Mouse (Mus musculus): Measurements from ENCODE around the gene Gm1043.

Gm1043 gene

GRCm38 (mm10) chr5:37109280-37109849 is 24.2 kb downstream of the Gm1043 start:
- in situ Hi-C loops (cut with MboI), result no loop called here

GRCm38 (mm10) chr5:37112389-37112788 is 27.2 kb downstream of the Gm1043 start:
- in situ Hi-C loops (cut with MboI), result no loop called here

GRCm38 (mm10) chr5:37117126-37117525 is 32.0 kb downstream of the Gm1043 start:
- in situ Hi-C loops (cut with MboI), result no loop called here

DNA sequence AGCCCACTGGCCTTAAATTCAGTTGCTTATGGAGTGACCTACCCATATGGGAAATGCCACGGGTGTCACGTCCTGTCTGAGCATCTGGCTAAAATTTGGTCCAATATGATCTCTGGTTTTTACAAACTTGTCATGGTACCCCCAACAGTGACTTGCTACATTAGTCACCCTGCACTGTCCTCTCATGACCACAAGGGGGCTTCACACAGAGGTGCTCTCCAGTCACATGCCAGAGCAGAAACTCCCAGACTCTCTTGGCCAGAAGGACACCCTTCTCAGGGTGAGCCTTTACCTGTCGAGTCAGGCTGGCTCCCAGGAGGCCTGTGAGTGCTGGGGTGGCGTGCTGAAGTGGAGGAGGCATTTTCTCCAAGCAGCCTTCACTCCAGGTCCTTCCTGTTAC is 33.1 kb downstream of the Gm1043 start:
- in situ Hi-C loops (cut with MboI), result no loop called here

DNA sequence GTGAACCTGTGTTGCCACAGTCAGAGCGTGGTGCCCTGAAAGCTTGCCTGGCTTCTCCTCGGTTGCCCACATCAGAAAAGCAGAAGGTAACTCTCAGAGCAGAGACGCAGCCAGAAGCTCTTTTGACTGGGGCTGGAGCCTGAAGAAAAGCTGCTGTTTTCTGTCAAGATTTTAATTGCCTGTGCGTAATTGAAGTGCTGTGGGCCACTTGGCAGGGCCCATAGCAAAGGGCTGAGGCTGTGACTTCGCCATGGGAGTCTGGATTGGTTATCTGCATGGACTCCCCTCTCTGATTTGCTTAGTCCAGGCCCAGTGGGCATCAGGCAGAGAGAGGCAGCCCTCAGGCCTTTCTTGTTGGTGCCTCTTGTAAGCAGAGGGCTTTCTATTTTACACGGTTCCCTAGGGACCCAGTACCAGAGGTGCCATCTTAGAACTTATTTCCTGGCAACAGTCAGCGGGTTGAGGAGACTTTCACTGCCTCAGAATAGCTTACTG is 36.1 kb downstream of the Gm1043 start:
- in situ Hi-C loops (cut with MboI), result no loop called here

DNA sequence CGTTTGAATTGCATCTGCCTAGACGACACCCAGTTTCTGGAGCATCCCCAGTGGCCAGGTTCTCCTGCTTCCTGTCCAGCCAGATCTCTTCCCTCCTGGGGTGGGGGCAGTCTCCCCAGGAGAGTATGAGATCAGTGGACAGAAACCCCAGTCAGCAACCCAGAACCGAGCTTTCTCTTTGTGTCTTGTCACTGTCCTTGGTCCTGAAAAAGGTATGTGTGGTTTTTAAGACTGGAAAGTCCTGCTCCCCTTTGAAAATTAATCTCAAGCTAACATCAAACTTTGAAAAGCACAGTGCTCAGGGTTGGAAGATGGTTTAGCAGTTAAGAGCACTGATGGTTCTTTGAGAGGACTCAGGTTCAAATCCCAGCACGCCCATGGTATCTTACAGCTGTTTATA is 46.7 kb downstream of the Gm1043 start:
- in situ Hi-C loops (cut with MboI), result no loop called here

DNA sequence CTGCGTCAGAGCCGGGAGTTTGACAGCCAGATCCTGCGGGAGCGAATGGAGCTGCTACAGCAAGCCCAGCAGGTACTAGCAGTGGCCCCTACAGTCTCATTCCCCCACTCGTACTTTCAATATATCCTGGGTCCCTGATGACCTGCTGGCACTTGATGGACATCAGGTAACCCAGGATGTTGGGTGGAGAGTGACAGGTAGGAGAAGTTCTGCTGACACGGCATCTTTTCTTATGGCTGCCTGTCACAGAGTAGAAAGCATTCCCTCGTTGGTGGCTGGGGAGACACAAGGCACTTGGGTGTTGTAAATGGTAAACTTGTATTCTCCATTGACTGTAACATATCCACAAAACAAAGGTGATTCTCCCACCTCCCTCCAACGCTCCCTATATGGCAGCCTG is 56.6 kb downstream of the Gm1043 start:
- in situ Hi-C loops (cut with MboI), result no loop called here

DNA sequence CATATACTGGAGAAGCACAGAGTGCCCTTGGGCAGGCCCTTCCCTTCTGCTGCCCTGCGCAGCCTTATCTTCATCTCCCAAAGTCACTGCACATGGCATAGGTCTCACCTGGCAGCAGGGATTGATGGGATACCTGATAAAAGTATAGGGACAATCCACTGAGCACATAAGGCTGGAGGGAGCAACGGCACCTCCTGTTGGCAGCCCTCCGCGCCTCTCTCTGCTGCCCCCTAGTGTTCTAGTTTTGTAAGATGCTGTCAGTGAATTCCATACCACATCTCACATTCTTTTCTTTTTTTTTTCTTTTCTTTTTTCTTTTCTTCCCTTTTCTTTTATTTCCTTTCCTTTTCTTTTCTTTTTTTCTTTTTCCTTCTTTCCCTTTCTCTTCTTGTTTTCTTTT is 62.4 kb downstream of the Gm1043 start:
- in situ Hi-C loops (cut with MboI), result no loop called here

DNA sequence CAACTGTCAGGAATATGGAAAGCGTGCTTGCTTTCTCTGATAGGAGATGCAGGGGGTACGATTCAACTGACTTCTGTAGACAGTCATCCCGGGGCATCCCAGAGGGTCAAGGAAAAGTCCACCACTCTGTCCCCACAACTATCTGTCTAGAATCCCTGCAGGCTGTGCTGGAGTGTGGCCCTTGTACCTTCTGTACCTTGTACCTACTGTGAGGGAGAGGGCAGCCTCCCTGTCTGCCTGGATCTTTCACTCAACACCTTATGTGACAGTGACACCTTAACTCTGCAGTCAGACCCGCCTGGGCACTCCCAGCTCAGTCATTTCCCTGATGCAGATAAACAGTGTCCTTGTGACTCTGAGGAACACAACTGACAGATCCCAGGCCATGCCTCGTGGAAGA is 65.5 kb downstream of the Gm1043 start:
- in situ Hi-C loops (cut with MboI), result no loop called here

- in situ Hi-C loops (cut with MboI), result no loop called here
These were observed 69.3 kb downstream of the Gm1043 start for GRCm38 (mm10) chr5:37154472-37154871.

GRCm38 (mm10) chr5:37158408-37158807 is 73.2 kb downstream of the Gm1043 start:
- in situ Hi-C loops (cut with MboI), result no loop called here

GRCm38 (mm10) chr5:37162871-37163781 is 78.0 kb downstream of the Gm1043 start:
- in situ Hi-C loops (cut with MboI), result no loop called here

DNA sequence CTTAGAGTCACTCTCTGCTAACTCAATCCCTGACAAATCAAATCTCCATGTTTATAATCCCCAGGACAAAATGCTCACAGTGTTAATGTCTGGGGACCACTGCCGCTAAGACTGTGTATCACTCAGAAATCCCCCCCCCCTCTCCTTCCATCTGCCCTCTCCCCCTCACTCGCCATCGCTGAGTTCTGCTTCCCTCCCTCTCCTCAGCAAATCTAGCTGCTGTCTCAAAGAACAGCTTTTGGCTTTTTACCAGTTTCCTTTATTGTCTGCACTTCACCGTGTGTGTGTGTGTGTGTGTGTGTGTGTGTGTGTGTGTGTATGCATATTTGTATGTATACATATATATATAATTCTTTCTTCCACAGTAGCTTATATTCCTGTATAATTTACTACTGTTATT is 91.3 kb downstream of the Gm1043 start:
- in situ Hi-C loops (cut with MboI), result no loop called here

DNA sequence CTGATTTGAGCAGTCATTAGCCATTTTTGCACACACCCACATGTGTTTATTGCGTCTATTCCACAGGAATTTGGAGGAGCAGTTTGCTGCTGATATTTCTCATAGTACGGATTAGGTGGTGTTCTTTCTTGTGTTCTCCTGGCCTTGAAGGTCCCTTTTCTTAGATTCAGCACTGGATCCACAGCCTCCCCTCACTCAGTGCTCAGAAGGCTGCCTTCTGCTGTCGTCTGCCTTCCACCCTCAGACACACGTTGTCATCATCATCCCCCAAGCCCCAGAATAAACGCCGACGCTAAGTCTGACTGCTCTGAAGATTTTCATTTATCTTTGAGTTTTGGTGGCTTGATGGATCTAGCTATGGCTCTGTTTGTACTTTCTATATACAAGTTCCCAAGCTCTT is 91.9 kb downstream of the Gm1043 start:
- in situ Hi-C loops (cut with MboI), result no loop called here

GRCm38 (mm10) chr5:37178811-37179210 is 93.6 kb downstream of the Gm1043 start:
- in situ Hi-C loops (cut with MboI), result no loop called here

DNA sequence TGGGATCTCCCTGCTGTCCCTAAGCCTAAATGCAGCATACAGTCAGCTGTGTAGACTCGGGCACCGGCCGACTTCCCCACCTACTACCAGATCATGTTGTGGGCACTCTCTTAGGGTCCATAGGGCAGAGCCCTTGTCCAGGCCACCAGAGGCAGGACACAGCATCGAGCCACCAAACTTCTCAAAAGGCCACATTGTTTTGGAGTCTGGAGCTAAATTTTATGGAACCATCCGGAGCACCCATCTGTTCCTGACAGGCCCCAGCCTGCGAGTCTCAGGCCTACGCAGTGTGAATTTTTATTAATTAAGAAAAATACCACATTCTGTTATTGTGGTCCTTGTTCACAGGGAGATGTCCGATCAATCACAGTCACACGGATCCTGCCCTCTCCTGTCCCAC is 94.7 kb downstream of the Gm1043 start:
- in situ Hi-C loops (cut with MboI), result no loop called here

GRCm38 (mm10) chr5:37180624-37181023 is 95.5 kb downstream of the Gm1043 start:
- in situ Hi-C loops (cut with MboI), result no loop called here

DNA sequence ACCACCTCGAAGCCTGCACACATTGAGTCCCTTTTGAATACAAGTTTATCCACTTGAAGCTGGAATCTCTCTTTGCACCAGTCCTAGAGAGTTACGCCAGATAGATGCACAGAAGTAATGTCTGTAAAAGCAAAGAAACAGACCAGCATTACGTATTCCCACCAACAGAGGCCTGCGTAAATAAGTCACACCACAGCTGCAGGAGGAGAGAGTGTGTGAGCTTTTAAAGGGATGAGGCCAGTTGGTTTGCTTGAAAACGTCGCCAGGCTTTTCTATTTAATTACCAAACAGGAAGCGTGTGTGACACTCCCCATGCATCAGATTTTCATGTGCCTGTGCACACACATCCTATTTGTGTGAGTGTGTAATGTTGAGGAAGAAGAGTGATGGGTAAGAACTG is 99.4 kb downstream of the Gm1043 start:
- in situ Hi-C loops (cut with MboI), result no loop called here

DNA sequence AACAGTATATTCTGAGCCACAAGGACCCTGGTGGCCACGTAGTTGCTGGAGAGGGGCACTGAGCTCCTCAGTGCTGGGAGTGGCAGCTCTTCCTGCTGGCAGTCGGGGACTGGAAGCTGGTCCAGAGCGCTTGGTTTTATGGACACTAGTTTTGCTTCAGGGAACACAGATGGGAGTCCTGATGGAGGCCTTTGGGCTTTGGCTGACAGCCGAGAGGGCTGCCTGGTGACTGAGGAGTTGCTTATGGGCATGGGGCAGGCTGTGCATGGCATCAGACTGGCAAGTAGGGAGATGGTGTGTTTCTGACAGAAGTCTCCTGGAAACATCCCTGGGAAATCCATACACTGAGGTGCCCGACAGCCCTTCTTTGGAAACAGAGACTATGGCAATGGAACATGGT is 105.2 kb downstream of the Gm1043 start:
- in situ Hi-C loops (cut with MboI), result no loop called here

DNA sequence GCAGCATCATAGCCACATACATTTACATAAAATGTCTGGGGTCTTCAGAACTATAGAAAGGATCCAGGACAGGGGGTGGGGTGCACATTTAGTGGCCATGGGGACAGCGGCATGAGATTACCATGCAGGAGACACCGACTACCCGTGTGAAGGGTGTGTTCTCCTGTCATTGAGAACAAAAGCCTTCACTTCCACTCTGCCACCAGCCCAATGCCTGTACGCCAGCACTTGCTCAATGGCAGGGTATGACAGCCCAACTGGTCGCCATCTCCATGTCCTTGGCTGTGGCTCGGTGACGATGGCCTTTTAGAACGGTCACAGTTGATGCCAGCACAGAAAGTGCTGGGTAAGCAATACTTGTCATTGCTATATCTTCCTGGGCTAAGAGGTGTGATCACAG is 111.0 kb downstream of the Gm1043 start:
- in situ Hi-C loops (cut with MboI), result no loop called here

- in situ Hi-C loops (cut with MboI), result no loop called here
These were observed 111.6 kb downstream of the Gm1043 start for GRCm38 (mm10) chr5:37196666-37197250.

DNA sequence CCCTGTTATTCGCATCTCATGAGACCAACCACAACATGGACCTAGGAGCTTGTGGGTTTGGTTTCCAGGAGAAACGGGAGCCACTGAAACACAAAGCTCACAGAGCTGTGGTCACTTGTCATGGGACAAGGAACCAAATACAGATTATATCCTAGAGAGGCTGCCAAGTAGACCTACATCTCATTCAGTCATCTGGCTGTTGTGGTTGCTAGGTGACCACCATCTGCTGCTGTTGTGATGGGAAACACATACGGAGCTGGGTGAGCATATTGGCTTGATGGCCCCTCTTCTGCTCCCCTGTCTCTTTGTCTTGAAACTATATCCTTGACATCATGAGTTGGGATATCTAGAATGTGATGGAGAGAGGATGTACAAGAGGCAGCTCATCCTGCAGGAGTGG is 112.3 kb downstream of the Gm1043 start:
- in situ Hi-C loops (cut with MboI), result no loop called here
